Mouse (Mus musculus): ENCODE measurements at regions not wholly inside any gene's neighbourhood (a gene's known extent, or its start where the extent isn't known, plus 50 kb on each side); places are given as distances from the start of the nearest gene placed in this dataset.

DNA sequence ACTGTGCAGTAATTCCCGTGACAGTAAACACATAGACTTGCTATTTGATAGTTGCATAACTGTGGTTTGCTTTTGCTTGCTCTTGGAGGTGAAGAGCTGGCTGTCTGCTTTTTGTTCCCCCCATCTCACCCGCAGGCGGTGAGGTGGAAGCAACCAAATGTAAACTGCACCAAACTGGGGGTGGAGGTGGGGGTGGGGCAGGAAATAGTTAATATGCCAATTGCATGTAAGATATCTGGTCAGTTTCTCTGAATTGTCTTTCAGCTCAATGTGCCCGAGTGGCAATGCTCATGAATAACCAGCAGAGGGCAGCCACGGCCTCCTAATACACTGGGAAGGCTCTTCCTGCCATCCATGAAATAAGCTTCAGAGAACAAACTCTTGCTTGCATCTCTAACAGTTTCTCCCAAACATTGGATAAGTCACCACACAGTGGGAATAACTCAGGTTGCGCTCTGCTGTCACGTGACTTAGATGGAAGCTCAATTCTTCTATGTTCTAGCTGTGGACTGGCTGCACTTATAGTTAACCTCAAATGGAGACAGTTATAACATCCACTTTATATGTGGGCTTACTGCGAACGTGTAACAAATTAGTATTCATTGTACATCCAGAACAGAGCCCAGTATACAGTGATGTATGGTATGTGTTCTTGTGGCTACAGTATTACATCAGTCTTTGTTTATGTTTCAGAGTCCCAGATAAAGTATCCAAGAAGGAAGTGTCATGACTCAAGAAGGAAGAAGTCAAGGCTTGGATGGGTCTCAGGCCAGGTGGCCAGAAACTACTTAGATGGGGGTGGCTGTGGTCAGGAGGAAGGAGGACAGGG lies 62.0 kb upstream of the Egflam start:
- Histone ChIP-seq H3K9me3 (ENCODE audit: control insufficient read depth, low read depth, low read length) (no peaks in the 10 kb centered on the region), H3K4me3 (ENCODE audit: low read depth, low read length) (no peak overlapping the region), H3K4me1 (ENCODE audit: control insufficient read depth, insufficient read depth, low read length) (0 out of 2 replicates have a peak, but pooled peaks cover 3% of the 10 kb centered on the region), H3K4me2 (replicated peaks; ENCODE audit: low read depth, low read length) (no peak overlapping the region), H3K27ac (ENCODE audit: low read length) (no peak overlapping the region), H3K36me3 (ENCODE audit: control insufficient read depth, insufficient read depth, low read length) (no peaks in the 10 kb centered on the region), H3K27me3 (ENCODE audit: control insufficient read depth, insufficient read depth, low read length) (no peaks in the 10 kb centered on the region), H3K9ac (replicated peaks; ENCODE audit: low read depth, low read length) (no peak overlapping the region)
- ATAC-seq (ENCODE audit: insufficient number of reproducible peaks, insufficient read depth, low FRiP score, low read depth): peak; percentile 46
- 24% methylated on average over 9 of the region's 9 CpGs for WGBS

DNA sequence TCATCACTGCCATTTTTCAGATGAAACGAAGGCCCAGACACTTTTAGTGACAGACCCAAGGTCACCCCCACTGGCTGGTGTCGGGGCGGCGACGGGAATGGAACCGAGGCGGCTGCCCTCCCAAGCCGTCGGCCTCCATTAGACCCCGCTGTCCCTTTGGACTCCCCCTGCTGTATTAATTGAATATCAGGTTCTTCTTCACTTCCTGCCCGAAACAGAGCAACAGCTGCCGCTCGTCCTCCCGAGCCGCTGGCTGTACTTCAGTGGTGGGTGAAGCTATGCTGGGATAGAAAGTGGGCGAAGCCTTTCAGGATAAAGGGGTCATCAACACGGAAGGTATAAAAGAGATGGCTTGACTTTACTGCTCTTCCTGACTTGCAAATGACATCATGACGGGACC lies 64.4 kb upstream of the Egflam start:
- no peaks in the 10 kb centered on the region for H3K9me3 ChIP-seq (ENCODE audit: control insufficient read depth, low read depth, low read length)
- no peak for ATAC-seq (ENCODE audit: insufficient number of reproducible peaks, insufficient read depth, low FRiP score, low read depth)
- H3K27me3 ChIP-seq (ENCODE audit: control insufficient read depth, insufficient read depth, low read length): no peaks in the 10 kb centered on the region
- no peak overlapping the region for H3K9ac ChIP-seq (replicated peaks; ENCODE audit: low read depth, low read length)
- 0 out of 2 replicates have a peak, but pooled peaks cover 3% of the 10 kb centered on the region for H3K4me1 ChIP-seq (ENCODE audit: control insufficient read depth, insufficient read depth, low read length)
- H3K27ac ChIP-seq (ENCODE audit: low read length): no peak overlapping the region
- H3K4me2 ChIP-seq (replicated peaks; ENCODE audit: low read depth, low read length): no peak overlapping the region
- no peaks in the 10 kb centered on the region for H3K36me3 ChIP-seq (ENCODE audit: control insufficient read depth, insufficient read depth, low read length)
- no peak overlapping the region for H3K4me3 ChIP-seq (ENCODE audit: low read depth, low read length)
- WGBS: 64% methylated on average over 18 of the region's 18 CpGs

GRCm38 (mm10) chr15:7463444-7464350 lies 65.5 kb upstream of the Egflam start:
- 0 out of 2 replicates have a peak, but pooled peaks cover 3% of the 10 kb centered on the region for H3K4me1 ChIP-seq (ENCODE audit: control insufficient read depth, insufficient read depth, low read length)
- H3K9me3 ChIP-seq (ENCODE audit: control insufficient read depth, low read depth, low read length): no peaks in the 10 kb centered on the region
- H3K27me3 ChIP-seq (ENCODE audit: control insufficient read depth, insufficient read depth, low read length): no peaks in the 10 kb centered on the region
- H3K36me3 ChIP-seq (ENCODE audit: control insufficient read depth, insufficient read depth, low read length): no peaks in the 10 kb centered on the region
- H3K9ac ChIP-seq (replicated peaks; ENCODE audit: low read depth, low read length): no peak overlapping the region; the same call in 1 of the 2 replicates
- H3K4me2 ChIP-seq (replicated peaks; ENCODE audit: low read depth, low read length): no peak overlapping the region
- no peak overlapping the region for H3K4me3 ChIP-seq (ENCODE audit: low read depth, low read length)
- no peak overlapping the region for H3K27ac ChIP-seq (ENCODE audit: low read length)
- 72% methylated on average over 15 of the region's 15 CpGs for WGBS
- no peak for ATAC-seq (ENCODE audit: insufficient number of reproducible peaks, insufficient read depth, low FRiP score, low read depth)

- Histone ChIP-seq H3K9ac (replicated peaks; ENCODE audit: low read depth, low read length) (no peak overlapping the region), H3K9me3 (ENCODE audit: control insufficient read depth, low read depth, low read length) (no peaks in the 10 kb centered on the region), H3K4me1 (ENCODE audit: control insufficient read depth, insufficient read depth, low read length) (no peaks in the 10 kb centered on the region), H3K36me3 (ENCODE audit: control insufficient read depth, insufficient read depth, low read length) (no peaks in the 10 kb centered on the region), H3K27me3 (ENCODE audit: control insufficient read depth, insufficient read depth, low read length) (no peaks in the 10 kb centered on the region), H3K4me2 (replicated peaks; ENCODE audit: low read depth, low read length) (no peak overlapping the region), H3K4me3 (ENCODE audit: low read depth, low read length) (no peak overlapping the region), H3K27ac (ENCODE audit: low read length) (no peak overlapping the region)
- 30% methylated on average over 11 of the region's 11 CpGs for WGBS
- ATAC-seq (ENCODE audit: insufficient number of reproducible peaks, insufficient read depth, low FRiP score, low read depth): 0 out of 2 replicates have a peak, but pooled peaks have one; percentile 10
These were observed 82.0 kb upstream of the Egflam start for GRCm38 (mm10) chr15:7480211-7480610.

GRCm38 (mm10) chr15:7480792-7481210 lies 82.6 kb upstream of the Egflam start:
- no peak for ATAC-seq (ENCODE audit: insufficient number of reproducible peaks, insufficient read depth, low FRiP score, low read depth)
- no peak overlapping the region for H3K27ac ChIP-seq (ENCODE audit: low read length)
- H3K9ac ChIP-seq (replicated peaks; ENCODE audit: low read depth, low read length): no peak overlapping the region
- H3K9me3 ChIP-seq (ENCODE audit: control insufficient read depth, low read depth, low read length): no peaks in the 10 kb centered on the region
- no peaks in the 10 kb centered on the region for H3K4me1 ChIP-seq (ENCODE audit: control insufficient read depth, insufficient read depth, low read length)
- H3K27me3 ChIP-seq (ENCODE audit: control insufficient read depth, insufficient read depth, low read length): no peaks in the 10 kb centered on the region
- H3K36me3 ChIP-seq (ENCODE audit: control insufficient read depth, insufficient read depth, low read length): no peaks in the 10 kb centered on the region
- H3K4me3 ChIP-seq (ENCODE audit: low read depth, low read length): no peak overlapping the region
- no peak overlapping the region for H3K4me2 ChIP-seq (replicated peaks; ENCODE audit: low read depth, low read length)
- WGBS: 56% methylated on average over 5 of the region's 5 CpGs

DNA sequence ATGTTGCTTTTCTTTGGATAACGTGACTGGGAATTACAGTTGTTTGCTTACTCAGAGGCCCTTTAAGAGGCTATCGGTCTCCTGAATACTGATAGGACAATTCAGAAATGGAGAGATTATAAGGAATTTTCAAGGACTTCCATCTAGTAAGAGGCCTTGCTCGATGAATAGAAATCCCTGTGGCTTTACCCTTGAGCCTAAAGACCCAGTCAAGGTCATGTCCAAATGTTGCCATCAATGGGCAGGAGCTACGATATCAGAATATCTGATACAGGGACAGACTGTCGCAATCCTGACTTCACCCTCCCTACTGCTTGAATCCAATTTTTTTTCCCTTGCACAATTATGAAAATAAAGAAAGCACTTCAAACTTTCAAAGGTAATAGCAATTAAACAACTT lies 85.5 kb upstream of the Egflam start:
- Histone ChIP-seq H3K4me3 (ENCODE audit: low read depth, low read length) (no peak overlapping the region), H3K27me3 (ENCODE audit: control insufficient read depth, insufficient read depth, low read length) (no peaks in the 10 kb centered on the region), H3K27ac (ENCODE audit: low read length) (no peak overlapping the region), H3K9me3 (ENCODE audit: control insufficient read depth, low read depth, low read length) (no peaks in the 10 kb centered on the region), H3K4me1 (ENCODE audit: control insufficient read depth, insufficient read depth, low read length) (no peaks in the 10 kb centered on the region), H3K36me3 (ENCODE audit: control insufficient read depth, insufficient read depth, low read length) (no peaks in the 10 kb centered on the region), H3K9ac (replicated peaks; ENCODE audit: low read depth, low read length) (no peak overlapping the region), H3K4me2 (replicated peaks; ENCODE audit: low read depth, low read length) (no peak overlapping the region)
- WGBS: 64% methylated on average over 5 of the region's 5 CpGs
- no peak for ATAC-seq (ENCODE audit: insufficient number of reproducible peaks, insufficient read depth, low FRiP score, low read depth)

DNA sequence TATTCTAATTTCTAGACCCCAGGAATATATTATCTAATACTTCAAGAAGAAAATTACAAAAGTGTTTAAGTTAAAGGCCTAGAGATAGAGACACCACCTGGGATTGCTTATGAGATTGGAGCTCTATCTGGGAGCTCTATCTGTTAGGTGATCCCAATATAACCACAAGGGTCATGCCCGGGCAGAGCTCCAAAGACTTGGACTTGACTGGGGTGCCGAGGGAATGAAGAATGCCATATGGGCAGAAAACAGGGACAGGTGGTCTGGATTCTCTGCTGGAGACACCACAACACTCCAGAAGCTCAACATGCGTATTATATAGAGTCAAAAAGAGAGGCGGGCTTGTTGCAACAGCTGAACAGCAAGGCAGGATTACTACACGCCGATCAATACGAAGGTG lies 92.9 kb upstream of the Egflam start:
- H3K9me3 ChIP-seq (ENCODE audit: control insufficient read depth, low read depth, low read length): no peaks in the 10 kb centered on the region
- H3K9ac ChIP-seq (replicated peaks; ENCODE audit: low read depth, low read length): no peak overlapping the region
- no peak overlapping the region for H3K4me3 ChIP-seq (ENCODE audit: low read depth, low read length)
- H3K36me3 ChIP-seq (ENCODE audit: control insufficient read depth, insufficient read depth, low read length): no peaks in the 10 kb centered on the region
- ATAC-seq (ENCODE audit: insufficient number of reproducible peaks, insufficient read depth, low FRiP score, low read depth): no peak
- 89% methylated on average over 7 of the region's 7 CpGs for WGBS
- H3K4me1 ChIP-seq (ENCODE audit: control insufficient read depth, insufficient read depth, low read length): no peaks in the 10 kb centered on the region
- H3K27ac ChIP-seq (ENCODE audit: low read length): no peak overlapping the region
- no peaks in the 10 kb centered on the region for H3K27me3 ChIP-seq (ENCODE audit: control insufficient read depth, insufficient read depth, low read length)
- no peak overlapping the region for H3K4me2 ChIP-seq (replicated peaks; ENCODE audit: low read depth, low read length)

DNA sequence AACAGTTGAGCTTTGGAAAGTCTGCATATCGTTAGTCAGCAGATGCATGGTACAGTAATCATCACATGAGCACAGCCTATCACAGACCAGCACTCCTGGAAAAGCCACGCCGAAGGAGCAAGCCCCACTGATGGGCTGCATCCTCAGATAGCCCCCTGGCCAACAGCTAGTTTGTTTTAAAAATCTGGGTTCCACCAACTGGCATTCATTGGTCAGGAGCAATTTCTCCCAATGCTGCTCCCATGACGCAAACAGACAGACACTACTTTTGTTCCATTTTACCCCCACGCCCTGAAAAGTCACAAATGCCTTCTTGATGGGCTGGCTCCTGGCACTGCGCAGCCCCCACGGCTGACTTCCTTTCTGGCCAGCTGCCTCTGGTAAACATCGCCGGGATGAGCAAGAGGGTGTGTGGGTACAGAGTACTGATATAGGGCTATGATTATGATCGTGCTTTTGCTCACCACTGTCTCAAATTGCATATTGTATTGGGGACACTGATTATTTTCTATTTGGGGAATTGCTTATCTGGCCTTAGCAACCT lies 95.0 kb upstream of the Egflam start:
- Histone ChIP-seq H3K9ac (replicated peaks; ENCODE audit: low read depth, low read length) (no peak overlapping the region), H3K27ac (ENCODE audit: low read length) (no peak overlapping the region), H3K4me3 (ENCODE audit: low read depth, low read length) (no peak overlapping the region), H3K36me3 (ENCODE audit: control insufficient read depth, insufficient read depth, low read length) (no peaks in the 10 kb centered on the region), H3K9me3 (ENCODE audit: control insufficient read depth, low read depth, low read length) (no peaks in the 10 kb centered on the region), H3K4me2 (replicated peaks; ENCODE audit: low read depth, low read length) (no peak overlapping the region), H3K4me1 (ENCODE audit: control insufficient read depth, insufficient read depth, low read length) (no peaks in the 10 kb centered on the region), H3K27me3 (ENCODE audit: control insufficient read depth, insufficient read depth, low read length) (no peaks in the 10 kb centered on the region)
- no peak for ATAC-seq (ENCODE audit: insufficient number of reproducible peaks, insufficient read depth, low FRiP score, low read depth)
- WGBS: 70% methylated on average over 10 of the region's 10 CpGs
